Mouse (Mus musculus): ENCODE data around the gene Dixdc1. TPM values are rescaled to one million over a fixed set of nuclear protein-coding genes. Genes with fewer than 3 reads are reported as not detected.
A peak's percentile ranks its signal among the peaks of the same experiment; 100 is the strongest.

The Dixdc1 gene
- polyA plus RNA-seq, 1 experiment from 2014 or later, result 18.6 TPM

DNA sequence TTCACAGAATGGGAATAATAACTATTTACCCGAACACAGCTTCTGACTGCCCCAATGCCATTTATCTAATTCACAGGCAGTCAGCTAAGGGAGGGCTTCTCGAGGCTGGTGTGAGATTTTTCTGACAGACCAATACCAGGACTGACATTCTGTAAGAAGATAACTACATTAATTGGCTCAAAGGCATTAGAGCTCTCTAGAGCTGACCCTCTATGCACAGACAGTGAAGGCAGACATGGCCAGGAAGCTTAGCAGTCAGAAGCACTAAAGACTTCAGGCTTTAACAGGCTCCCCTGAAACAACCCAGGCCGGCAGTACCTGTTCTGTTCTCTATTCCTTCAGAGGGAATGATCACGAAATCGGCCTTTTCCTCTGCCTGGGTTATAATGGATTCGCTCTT lies 44.2 kb downstream of the Dixdc1 start:
- Histone ChIP-seq H3K9me3 (no peaks in the 10 kb centered on the region), H3K4me3 (replicated peaks) (no peak overlapping the region), H3K36me3 (replicated peaks) (no peaks in the 10 kb centered on the region; the same call in 1 of the 2 replicates), H3K4me1 (peaks cover 51% of the 10 kb centered on the region), H3K4me2 (no peak overlapping the region), H3K27ac (no peak overlapping the region), H3K9ac (no peak overlapping the region), H3K27me3 (peaks cover 16% of the 10 kb centered on the region)
- WGBS, result 82% methylated on average over 6 of the region's 6 CpGs
- ATAC-seq (ENCODE audit: low FRiP score), result no peak

DNA sequence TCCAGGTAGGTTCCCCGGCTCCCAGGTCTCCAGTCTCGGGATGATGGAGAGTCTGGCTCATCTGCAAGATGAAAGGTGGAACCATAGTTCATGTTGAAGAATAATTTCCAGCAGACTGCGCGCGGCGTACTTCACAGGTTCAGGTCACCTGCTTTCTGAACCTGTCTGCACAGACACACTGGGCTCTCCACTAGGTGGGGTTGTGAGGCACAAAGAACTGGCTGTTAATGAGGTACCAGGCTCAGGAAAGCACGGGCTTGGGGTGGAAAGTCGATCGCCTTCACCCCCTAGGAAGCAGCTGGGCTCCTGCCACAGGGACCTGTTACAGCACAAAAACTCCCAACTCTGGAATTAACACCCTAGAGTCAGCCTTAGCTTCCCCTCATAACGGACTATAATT lies 45.7 kb downstream of the Dixdc1 start:
- Histone ChIP-seq H3K4me3 (replicated peaks) (no peak overlapping the region), H3K27me3 (peaks cover 4% of the 10 kb centered on the region; the same call in 1 of the 2 replicates), H3K4me2 (no peak overlapping the region), H3K4me1 (peaks cover 42% of the 10 kb centered on the region), H3K9ac (no peak overlapping the region), H3K36me3 (replicated peaks) (peaks cover 5% of the 10 kb centered on the region; the same call in 1 of the 2 replicates), H3K9me3 (no peaks in the 10 kb centered on the region), H3K27ac (no peak overlapping the region)
- WGBS, result 19% methylated on average over 10 of the region's 10 CpGs
- ATAC-seq (ENCODE audit: low FRiP score), result no peak

DNA sequence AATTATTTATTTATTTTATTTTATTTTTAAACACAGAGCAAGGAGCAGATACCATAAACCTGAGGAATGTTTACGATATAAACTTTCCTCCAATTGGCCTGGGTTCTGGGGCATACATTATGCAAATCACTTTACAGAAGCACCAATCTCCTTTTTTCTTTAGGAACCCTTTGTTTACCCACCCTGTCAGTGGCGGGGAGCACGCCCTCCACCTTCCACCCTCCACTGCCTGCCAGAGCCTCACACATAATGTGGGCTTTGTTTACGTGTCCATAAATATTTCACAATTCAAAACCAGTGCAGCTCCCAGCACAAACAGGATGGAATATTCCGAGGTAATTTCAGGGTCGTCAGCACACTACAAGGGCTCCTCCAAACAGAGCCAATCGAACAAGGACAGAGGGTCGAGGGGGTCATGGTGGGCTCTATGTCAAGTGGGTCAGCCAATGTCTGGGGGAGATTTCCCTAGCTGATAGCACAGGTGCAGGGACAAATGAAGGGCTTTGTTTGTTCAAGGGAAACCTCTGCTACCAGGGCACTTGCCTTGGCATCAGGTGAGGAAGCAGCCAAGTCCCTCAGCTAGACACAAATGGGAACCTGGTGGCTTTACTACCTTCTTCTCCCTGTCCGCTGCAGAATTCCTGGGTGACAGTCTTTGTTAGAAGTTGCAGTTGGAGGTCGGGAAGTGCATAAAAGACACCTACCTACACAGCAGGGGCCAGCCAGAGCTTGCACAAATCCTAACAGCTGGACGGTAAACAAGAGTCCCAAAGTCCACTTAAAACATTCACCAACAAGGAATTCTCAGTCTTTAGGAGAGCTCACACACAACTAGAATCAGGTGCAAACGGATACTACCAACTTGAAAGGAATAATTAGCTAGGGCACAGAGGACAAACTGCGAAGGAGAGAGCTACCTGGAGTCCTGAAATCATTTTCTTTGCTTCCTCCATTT lies 46.4 kb downstream of the Dixdc1 start:
- Histone ChIP-seq H3K4me3 (replicated peaks) (no peak overlapping the region), H3K9ac (0 out of 2 replicates have a peak overlapping the region, but pooled peaks have one; percentile 21), H3K36me3 (replicated peaks) (peaks cover 5% of the 10 kb centered on the region; the same call in 1 of the 2 replicates), H3K9me3 (no peaks in the 10 kb centered on the region), H3K27ac (peak overlapping the region; percentile 26; the same call in 1 of the 2 replicates), H3K4me2 (peak overlapping the region; percentile 31), H3K27me3 (no peaks in the 10 kb centered on the region), H3K4me1 (peaks cover 37% of the 10 kb centered on the region)
- 17% methylated on average over 13 of the region's 13 CpGs for WGBS
- ATAC-seq (ENCODE audit: low FRiP score), result peak; percentile 43

DNA sequence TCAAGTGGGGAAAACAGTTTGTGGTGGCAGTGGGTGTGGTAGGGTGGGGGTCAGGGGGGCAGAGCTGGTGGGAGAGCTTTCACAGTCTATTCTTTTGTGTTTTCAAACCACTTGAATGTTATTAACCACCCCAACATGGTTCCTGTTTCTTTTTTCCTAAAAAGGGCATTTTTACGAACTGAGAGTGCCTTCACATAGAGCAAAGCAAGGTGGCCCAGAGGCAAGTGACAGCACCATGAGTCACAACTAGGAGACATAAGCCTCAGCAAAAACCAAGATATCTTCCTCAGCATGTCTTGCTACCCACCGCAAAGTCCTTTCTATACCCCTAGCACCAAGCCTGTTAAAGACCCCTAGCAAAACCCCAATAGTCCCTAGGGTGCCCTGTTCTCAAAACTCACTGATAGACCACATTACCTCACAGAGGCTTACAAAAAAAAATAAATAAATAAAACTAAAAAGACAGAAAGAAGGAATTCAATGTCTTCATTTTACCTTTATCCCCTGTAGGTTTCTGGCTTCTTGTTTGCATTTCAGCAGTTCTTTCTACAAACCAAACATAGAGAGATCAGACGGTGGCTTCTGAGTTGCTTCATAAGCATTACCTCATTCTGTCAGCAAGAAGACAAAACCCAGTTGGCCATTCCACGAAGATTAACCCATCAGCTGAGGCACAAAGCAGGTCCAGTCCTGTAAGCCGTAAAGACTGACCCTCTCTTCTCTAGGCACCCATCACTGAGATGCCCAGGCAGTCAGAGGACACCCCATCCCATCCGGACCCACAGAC lies 52.3 kb downstream of the Dixdc1 start:
- 88% methylated on average over 6 of the region's 6 CpGs for WGBS
- 0 out of 2 replicates have a peak, but pooled peaks cover 2% of the 10 kb centered on the region for H3K4me1 ChIP-seq
- H3K4me2 ChIP-seq, result no peak overlapping the region
- ATAC-seq (ENCODE audit: low FRiP score), result no peak
- no peaks in the 10 kb centered on the region for H3K27me3 ChIP-seq
- H3K36me3 ChIP-seq (replicated peaks), result peaks cover 22% of the 10 kb centered on the region
- no peak overlapping the region for H3K9ac ChIP-seq
- no peaks in the 10 kb centered on the region for H3K9me3 ChIP-seq
- no peak overlapping the region for H3K4me3 ChIP-seq (replicated peaks)
- H3K27ac ChIP-seq, result no peak overlapping the region

DNA sequence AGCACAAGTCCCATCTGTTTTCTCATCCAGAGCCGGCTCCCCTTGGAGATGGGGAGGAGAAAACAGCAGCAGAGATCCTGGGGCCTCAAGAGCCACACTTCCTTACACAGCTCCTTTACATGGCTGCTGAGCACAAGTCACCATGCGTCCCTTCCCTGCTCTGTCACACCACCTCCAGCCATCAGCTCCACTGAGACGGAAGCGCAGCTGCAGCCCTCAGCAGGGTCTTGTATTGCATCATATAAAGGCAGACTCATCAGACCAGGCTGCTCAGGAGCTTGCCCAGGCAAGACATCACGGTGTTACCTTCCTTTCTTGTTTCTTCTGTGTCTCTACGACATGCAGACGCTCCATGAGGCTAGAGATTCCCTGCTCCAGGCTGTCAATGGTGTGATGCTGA lies 57.6 kb downstream of the Dixdc1 start:
- Histone ChIP-seq H3K36me3 (replicated peaks) (peaks cover 32% of the 10 kb centered on the region), H3K4me2 (no peak overlapping the region), H3K4me3 (replicated peaks) (no peak overlapping the region), H3K9me3 (no peaks in the 10 kb centered on the region), H3K4me1 (no peaks in the 10 kb centered on the region), H3K27me3 (no peaks in the 10 kb centered on the region), H3K9ac (no peak overlapping the region), H3K27ac (no peak overlapping the region)
- 76% methylated on average over 7 of the region's 7 CpGs for WGBS
- ATAC-seq (ENCODE audit: low FRiP score), result no peak

DNA sequence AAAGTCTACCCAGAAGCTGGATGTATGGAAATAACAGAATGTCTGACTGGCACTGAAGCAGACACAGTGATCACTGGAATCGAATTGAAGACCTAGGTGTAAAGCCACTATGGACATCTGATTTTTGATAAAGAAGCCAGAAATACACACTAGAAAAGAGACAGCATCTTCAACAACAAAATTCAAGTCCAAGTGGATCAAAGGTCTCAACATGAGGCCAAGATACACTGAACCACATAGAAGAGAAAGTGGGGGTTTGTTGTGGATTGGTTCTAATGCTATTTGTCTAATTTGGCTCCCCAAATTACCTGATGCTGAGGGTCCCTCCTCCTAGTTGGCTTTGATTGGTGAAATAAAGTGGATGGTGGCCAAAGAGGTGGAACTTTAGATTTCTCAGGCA lies 59.9 kb downstream of the Dixdc1 start:
- Histone ChIP-seq H3K4me1 (no peaks in the 10 kb centered on the region), H3K9me3 (no peaks in the 10 kb centered on the region), H3K27ac (no peak overlapping the region), H3K9ac (no peak overlapping the region), H3K36me3 (replicated peaks) (peaks cover 39% of the 10 kb centered on the region), H3K27me3 (no peaks in the 10 kb centered on the region), H3K4me3 (replicated peaks) (no peak overlapping the region), H3K4me2 (no peak overlapping the region)
- ATAC-seq (ENCODE audit: low FRiP score), result no peak
- WGBS, result 92% methylated on average over 1 of the region's 1 CpGs

DNA sequence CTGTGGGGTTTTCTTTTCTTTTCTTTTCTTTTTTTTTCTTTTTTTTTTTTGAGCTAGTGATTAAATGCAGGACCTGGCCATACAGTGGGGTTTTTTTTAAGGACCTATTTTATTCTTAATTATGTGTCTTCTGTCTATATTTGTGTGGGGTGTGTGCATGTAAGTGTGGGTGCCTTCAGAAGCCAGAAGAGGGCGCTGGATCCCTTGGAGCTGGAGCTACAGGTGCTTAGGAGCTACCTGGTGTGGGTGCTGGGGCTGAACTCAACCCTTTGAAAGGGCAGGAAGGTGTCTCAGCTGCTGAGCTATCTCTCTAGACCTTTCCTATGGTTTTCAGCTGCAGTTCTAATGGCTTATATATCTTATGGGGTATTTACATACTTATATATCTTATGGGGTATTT lies 64.5 kb downstream of the Dixdc1 start:
- ATAC-seq (ENCODE audit: low FRiP score), result no peak
- Histone ChIP-seq H3K4me1 (no peaks in the 10 kb centered on the region), H3K36me3 (replicated peaks) (peaks cover 16% of the 10 kb centered on the region; the same call in 1 of the 2 replicates), H3K27ac (no peak overlapping the region), H3K27me3 (no peaks in the 10 kb centered on the region), H3K4me3 (replicated peaks) (no peak overlapping the region), H3K9ac (no peak overlapping the region), H3K9me3 (no peaks in the 10 kb centered on the region), H3K4me2 (no peak overlapping the region)
- 16% methylated on average over 1 of the region's 1 CpGs for WGBS

DNA sequence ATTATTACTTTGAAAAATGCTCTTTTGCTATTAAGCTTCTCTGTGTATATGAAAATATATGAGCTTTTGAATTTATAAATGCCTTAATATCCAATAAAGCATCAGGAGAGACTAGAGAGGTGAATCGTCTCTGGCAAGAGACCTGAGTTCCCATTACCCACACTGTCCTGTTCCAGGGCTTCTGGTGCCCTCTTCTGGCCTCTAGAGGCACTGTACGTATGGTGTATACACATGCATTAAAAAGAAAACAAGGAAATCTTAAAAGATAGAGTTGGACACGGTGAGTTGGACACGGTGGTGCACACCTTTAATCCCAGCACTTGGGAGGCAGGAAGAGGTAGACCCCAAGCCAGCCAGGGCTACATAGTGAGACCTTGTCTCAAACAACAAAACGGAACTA lies 68.6 kb downstream of the Dixdc1 start:
- Histone ChIP-seq H3K9ac (no peak overlapping the region), H3K4me1 (no peaks in the 10 kb centered on the region), H3K27me3 (no peaks in the 10 kb centered on the region), H3K36me3 (replicated peaks) (peaks cover 9% of the 10 kb centered on the region), H3K4me2 (no peak overlapping the region), H3K27ac (no peak overlapping the region), H3K4me3 (replicated peaks) (no peak overlapping the region), H3K9me3 (no peaks in the 10 kb centered on the region)
- 0 out of 2 replicates have a peak, but pooled peaks have one; percentile 46 for ATAC-seq (ENCODE audit: low FRiP score)
- 33% methylated on average over 5 of the region's 5 CpGs for WGBS

DNA sequence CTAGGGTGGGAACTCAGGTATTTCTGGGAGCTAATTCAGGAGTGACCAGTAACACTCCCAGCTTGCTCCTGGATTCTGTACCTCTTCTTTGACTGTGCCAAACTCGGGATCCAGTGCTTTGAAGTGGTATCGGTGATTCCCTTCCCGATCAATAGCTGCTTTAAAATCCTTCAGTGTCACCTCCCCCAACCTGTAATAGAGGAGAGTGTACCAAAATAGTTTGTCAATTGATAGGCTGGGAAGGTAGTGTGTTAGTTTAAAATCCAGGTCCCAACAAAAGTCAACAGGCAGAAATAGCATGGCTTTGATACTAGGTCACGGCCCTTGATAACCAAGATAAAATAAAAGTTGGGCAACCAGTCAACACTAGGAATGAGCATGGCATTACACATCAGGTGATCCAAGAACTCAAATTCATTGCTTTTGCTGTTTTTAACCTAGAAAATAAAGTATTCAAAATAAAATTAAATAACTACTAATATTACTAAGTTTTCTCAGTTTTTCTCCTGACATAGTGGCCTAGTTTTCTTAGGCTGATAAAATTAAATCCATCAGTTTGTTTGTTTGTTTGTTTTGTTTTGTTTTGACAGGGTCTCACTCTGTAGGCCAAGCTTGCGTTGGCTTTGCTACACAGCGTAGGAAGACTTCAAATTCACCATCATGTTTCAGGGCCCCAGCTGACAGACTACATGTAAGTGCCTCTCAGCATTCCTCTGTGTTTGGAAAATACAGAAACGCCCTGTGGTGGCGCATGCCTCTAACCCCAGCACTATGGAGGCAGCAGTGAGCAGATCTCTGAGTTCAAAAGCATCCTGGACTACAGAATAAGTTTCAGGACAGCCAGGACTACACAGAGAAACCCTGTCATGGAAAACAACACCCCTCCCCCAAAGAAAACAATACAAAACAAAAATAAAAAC lies 71.5 kb downstream of the Dixdc1 start:
- Histone ChIP-seq H3K4me3 (replicated peaks) (no peak overlapping the region), H3K27ac (no peak overlapping the region), H3K9ac (no peak overlapping the region), H3K4me1 (no peaks in the 10 kb centered on the region), H3K4me2 (no peak overlapping the region), H3K36me3 (replicated peaks) (peaks cover 14% of the 10 kb centered on the region), H3K27me3 (no peaks in the 10 kb centered on the region), H3K9me3 (no peaks in the 10 kb centered on the region)
- ATAC-seq (ENCODE audit: low FRiP score), result no peak
- WGBS, result 82% methylated on average over 8 of the region's 8 CpGs

DNA sequence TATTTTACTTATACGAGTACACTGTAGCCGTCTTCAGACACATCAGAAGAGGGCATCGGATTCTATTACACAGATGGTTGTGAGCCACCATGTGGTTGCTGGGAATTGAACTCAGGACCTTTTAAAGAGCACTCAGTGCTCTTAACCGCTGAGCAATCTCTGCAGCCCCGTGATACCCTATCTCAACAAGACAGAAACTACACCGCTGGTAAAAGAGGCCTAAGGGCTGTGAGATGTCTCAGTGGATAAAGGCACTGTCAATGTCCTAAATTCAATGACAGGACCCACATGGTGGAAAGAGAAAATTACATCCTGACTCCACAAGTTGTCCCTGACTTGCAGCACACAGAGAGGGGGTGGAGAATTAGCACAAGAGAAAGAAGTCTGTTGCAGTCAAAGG lies 72.9 kb downstream of the Dixdc1 start:
- 92% methylated on average over 6 of the region's 6 CpGs for WGBS
- no peaks in the 10 kb centered on the region for H3K4me1 ChIP-seq
- H3K27ac ChIP-seq, result no peak overlapping the region
- H3K36me3 ChIP-seq (replicated peaks), result peaks cover 14% of the 10 kb centered on the region
- no peak for ATAC-seq (ENCODE audit: low FRiP score)
- H3K4me2 ChIP-seq, result no peak overlapping the region
- H3K9ac ChIP-seq, result no peak overlapping the region
- H3K9me3 ChIP-seq, result no peaks in the 10 kb centered on the region
- no peaks in the 10 kb centered on the region for H3K27me3 ChIP-seq
- no peak overlapping the region for H3K4me3 ChIP-seq (replicated peaks)

DNA sequence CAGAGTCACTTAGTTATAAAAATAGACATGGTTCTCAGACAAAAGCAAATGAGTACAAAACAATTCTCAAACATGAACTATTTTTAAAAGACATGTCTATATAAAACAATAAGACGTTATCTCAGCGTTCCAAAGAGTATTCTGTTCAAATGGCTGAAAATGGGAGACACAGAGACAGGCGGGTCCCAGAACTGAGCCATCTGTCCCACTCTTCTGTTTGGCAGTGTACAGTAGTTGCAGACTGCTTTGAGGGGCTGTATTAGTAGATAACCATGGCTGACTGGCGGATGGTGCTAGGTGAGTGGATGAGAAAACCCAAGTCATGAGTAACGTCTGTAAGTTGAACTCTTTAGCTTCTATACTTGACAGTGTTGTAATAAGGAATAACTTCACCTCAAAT lies 74.5 kb downstream of the Dixdc1 start:
- Histone ChIP-seq H3K9ac (no peak overlapping the region), H3K27me3 (no peaks in the 10 kb centered on the region), H3K27ac (no peak overlapping the region), H3K4me1 (peaks cover 6% of the 10 kb centered on the region), H3K4me3 (replicated peaks) (no peak overlapping the region), H3K36me3 (replicated peaks) (peaks cover 14% of the 10 kb centered on the region), H3K4me2 (no peak overlapping the region), H3K9me3 (no peaks in the 10 kb centered on the region)
- no peak for ATAC-seq (ENCODE audit: low FRiP score)
- 88% methylated on average over 5 of the region's 5 CpGs for WGBS
